Mouse (Mus musculus): ENCODE measurements around the gene Klhdc9. TPM values are rescaled to one million over a fixed set of nuclear protein-coding genes. Genes with fewer than 3 reads are reported as not detected.
A peak's percentile ranks its signal among the peaks of the same experiment; 100 is the strongest.

The Klhdc9 gene
- total and polyA plus RNA-seq, 2 experiments from 2014 or later: 5.0 to 6.9 TPM

DNA sequence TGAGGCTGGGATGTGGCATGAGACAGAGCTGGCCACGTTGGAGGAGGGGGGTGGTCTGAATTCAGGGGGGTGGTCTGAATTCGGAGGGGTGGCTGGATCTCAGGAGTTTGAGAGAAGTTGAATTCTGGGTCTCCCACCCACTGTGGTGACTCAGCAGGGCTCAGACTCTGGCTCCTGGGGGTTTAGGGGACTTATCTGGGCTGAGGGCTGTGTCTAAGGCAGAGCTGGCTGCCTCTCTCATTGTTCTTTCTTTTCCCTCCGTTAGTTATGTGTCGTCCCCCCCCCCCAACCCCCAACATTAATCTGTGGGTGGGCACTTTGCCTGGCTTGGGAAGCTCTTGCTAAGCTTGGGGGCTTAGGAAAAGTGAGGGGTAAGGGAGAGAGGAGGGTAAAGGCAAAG is 13.3 kb upstream of the Klhdc9 start:
- Histone ChIP-seq H3K4me2 (ENCODE audit: low read depth) (no peak overlapping the region), H3K36me3 (ENCODE audit: insufficient read depth) (no peaks in the 10 kb centered on the region), H3K9me3 (ENCODE audit: low read length) (no peaks in the 10 kb centered on the region), H3K27ac (ENCODE audit: low read depth, low read length) (no peak overlapping the region), H3K9ac (no peak overlapping the region), H3K4me3 (ENCODE audit: low read depth, low read length) (no peak overlapping the region), H3K4me1 (ENCODE audit: insufficient read depth) (no peaks in the 10 kb centered on the region), H3K27me3 (ENCODE audit: insufficient read depth, low read length) (no peaks in the 10 kb centered on the region)
- no peak for TF ChIP-seq CTCF (IDR thresholded peaks at IDR 0.05; ENCODE audit: low read depth)
- WGBS: 0% methylated on average over 3 of the region's 4 CpGs
- DNase-seq (no peak), ATAC-seq (no peak)

DNA sequence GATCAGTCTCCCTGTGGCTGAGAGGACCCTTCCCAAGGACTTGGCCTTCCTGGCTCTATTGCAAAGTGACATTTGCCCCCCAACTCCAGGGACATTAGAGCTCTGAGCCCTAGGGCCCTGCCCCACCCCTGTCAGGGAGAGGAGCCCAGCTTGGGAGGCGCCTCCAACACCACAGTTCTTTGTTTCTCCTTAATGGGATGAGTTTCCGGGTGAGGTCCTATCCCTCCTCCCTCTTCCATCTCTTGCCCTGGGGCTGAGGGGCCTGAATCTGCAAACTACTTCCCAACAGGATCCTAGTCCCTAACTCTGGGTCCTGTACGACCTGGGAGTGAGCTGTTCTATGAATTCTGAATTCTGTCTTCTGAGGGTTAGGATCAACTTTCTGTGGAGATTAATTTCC is 12.3 kb upstream of the Klhdc9 start:
- Histone ChIP-seq H3K4me2 (ENCODE audit: low read depth) (no peak overlapping the region), H3K4me3 (ENCODE audit: low read depth, low read length) (no peak overlapping the region), H3K9me3 (ENCODE audit: low read length) (no peaks in the 10 kb centered on the region), H3K27me3 (ENCODE audit: insufficient read depth, low read length) (no peaks in the 10 kb centered on the region), H3K4me1 (ENCODE audit: insufficient read depth) (no peaks in the 10 kb centered on the region), H3K27ac (ENCODE audit: low read depth, low read length) (no peak overlapping the region), H3K36me3 (ENCODE audit: insufficient read depth) (no peaks in the 10 kb centered on the region), H3K9ac (no peak overlapping the region)
- DNase-seq: no peak
- TF ChIP-seq CTCF (IDR thresholded peaks at IDR 0.05; ENCODE audit: low read depth): no peak
- 48% methylated on average over 3 of the region's 3 CpGs for WGBS
- ATAC-seq: no peak

DNA sequence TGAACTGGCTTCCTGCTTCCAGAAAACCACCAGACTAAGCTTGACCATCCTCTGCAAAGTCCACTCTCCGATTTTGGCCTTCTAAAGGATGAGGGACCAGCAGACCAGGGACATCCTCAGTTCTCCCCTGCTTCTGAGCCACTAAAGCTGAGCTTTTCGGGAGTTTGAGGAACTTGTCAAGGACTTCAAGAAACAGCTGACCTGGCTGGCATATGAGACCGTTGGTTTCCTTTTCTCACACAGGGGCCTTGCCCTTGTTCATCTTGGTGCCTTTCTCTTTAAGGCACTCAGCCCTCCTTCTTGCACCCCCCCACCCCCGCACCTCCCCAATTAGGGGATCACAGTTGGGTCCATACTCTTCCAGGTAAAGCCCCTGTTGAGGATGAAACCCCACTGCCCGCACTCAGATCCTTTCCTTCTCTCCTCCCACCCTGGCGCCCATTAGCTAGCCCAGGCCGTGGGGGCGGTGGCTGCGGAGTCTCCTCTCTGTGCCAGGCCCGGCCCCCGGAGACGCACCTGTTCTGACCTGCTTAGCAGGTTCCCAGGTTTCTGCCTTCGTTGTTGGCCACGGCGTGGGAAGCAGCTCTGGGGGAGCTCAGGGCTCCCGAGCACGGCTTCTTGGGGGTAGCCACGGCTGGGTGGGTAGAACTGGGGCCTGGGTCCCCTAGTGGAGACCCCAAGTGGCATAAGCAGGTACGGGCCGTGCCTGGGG is 9.4 kb upstream of the Klhdc9 start, which contains the start of gene Nectin4:
Gene Nectin4, plus strand, starts transcription at position 255 of the 712 bp plus-strand sequence.
- Histone ChIP-seq H3K27me3 (ENCODE audit: insufficient read depth, low read length) (no peaks in the 10 kb centered on the region), H3K36me3 (ENCODE audit: insufficient read depth) (no peaks in the 10 kb centered on the region), H3K4me3 (ENCODE audit: low read depth, low read length) (no peak within 1 kb of the TSS), H3K4me1 (ENCODE audit: insufficient read depth) (no peaks in the 10 kb centered on the region), H3K9ac (no peak within 1 kb of the TSS), H3K4me2 (ENCODE audit: low read depth) (no peak within 1 kb of the TSS), H3K9me3 (ENCODE audit: low read length) (no peaks in the 10 kb centered on the region), H3K27ac (ENCODE audit: low read depth, low read length) (no peak within 1 kb of the TSS)
- no peak for ATAC-seq
- no peak for DNase-seq
- no peak for TF ChIP-seq CTCF (IDR thresholded peaks at IDR 0.05; ENCODE audit: low read depth)
- 34% methylated on average over 20 of the region's 20 CpGs for WGBS

DNA sequence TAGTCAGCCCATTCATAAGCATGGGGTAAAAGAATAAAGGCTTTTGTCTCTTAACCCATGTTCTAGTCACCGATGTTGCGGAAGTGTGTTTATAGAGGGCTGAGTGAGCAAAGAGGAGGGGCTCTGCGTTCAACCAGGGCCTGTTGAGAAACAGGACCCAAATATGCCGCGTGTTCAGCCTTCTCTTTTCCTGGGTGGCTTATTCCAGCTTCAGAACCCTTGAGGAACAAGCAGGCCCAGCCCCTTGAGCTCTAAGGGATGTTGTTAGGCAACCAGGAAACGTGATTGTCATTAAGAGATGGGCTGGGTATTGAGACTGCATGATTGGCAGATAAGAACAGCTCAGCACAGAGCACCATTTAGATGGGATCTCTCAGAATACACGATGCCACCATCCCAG is 5.3 kb upstream of the Klhdc9 start:
- Histone ChIP-seq H3K9ac (no peak overlapping the region), H3K9me3 (ENCODE audit: low read length) (no peaks in the 10 kb centered on the region), H3K4me2 (ENCODE audit: low read depth) (no peak overlapping the region), H3K36me3 (ENCODE audit: insufficient read depth) (no peaks in the 10 kb centered on the region), H3K4me1 (ENCODE audit: insufficient read depth) (no peaks in the 10 kb centered on the region), H3K27me3 (ENCODE audit: insufficient read depth, low read length) (no peaks in the 10 kb centered on the region), H3K4me3 (ENCODE audit: low read depth, low read length) (no peak overlapping the region), H3K27ac (ENCODE audit: low read depth, low read length) (no peak overlapping the region)
- TF ChIP-seq CTCF (IDR thresholded peaks at IDR 0.05; ENCODE audit: low read depth): no peak
- peak; percentile 50 for ATAC-seq
- WGBS: 54% methylated on average over 7 of the region's 7 CpGs
- no peak for DNase-seq

DNA sequence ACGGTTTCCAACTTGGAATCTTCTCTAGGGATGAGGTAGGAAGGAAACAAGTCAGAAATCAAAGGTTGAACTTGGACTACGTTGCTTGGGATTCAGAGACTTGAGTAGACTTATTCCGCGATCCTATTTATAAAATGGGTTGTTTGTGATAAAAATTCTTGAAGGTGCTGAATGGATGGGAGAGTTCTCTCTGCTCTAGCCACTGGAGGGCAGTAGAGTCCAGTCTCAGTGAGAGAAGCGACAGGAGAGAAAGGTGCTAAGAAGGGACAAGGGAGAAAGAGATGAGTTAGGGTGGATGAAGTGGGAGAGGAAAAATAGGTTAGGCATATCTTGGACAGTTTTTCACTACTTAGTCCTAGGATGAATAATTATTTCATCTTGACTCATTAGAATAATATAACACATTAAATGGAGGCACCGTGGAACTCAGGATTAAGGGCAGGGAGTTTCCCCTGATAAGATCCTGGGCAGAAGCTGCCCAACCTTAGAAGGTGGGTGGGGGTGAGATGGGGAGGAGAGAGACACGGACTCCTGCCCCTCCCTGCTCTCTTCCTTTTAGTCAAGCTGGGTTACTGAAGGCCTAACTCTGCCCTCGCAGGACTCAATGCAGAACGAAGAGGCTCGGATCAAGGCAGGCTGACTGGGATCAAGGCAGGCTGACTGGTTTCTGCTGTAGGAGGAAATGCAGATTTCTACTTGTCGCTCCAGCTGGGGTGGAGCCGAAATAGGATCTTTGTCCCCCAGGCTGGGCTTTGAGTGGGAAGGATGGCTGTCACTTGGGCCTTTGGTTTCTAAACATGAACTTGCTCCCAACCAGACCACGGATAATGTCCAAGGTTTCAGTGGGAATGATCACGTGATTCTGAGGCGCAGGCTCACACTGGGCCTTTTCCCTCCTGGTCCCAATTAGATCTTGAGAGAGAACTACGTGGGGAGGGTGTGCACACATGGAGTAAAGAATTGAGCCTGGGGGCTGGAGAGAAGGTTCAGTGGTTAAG is 807 bp upstream of the Klhdc9 start:
- no peaks in the 10 kb centered on the region for H3K4me1 ChIP-seq (ENCODE audit: insufficient read depth)
- peak; percentile 76 for ATAC-seq
- H3K9me3 ChIP-seq (ENCODE audit: low read length): no peaks in the 10 kb centered on the region
- peak overlapping the region; percentile 97 for H3K4me2 ChIP-seq (ENCODE audit: low read depth)
- H3K4me3 ChIP-seq (ENCODE audit: low read depth, low read length): peak overlapping the region; percentile 42
- WGBS: 32% methylated on average over 16 of the region's 16 CpGs
- peak overlapping the region; percentile 82 for H3K27ac ChIP-seq (ENCODE audit: low read depth, low read length)
- H3K9ac ChIP-seq: peak overlapping the region; percentile 51
- DNase-seq: peak; percentile 91
- TF ChIP-seq CTCF (IDR thresholded peaks at IDR 0.05; ENCODE audit: low read depth): peak; percentile 88
- peaks cover 20% of the 10 kb centered on the region for H3K36me3 ChIP-seq (ENCODE audit: insufficient read depth)
- H3K27me3 ChIP-seq (ENCODE audit: insufficient read depth, low read length): no peaks in the 10 kb centered on the region

DNA sequence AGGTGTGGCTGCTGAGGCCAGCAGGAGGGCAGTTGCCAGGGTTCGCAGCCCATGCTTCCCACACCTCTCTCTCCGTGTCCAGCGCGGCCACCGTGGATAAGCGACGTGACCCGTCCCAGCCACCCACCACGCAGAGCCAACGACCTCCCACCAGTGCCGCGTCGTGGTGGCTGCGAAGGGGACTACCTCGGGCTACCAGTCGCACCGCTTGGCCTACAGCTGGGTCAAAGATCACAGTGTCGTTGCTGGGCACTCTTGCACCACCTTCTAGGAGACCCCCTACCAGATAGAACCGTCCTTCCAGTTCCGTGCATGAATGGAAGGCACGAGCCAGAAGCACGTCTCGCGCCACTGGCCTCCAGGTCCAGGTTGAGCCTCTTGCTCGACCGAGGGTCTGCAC is 345 bp downstream of the Klhdc9 start:
- peak overlapping the region; percentile 42 for H3K4me3 ChIP-seq (ENCODE audit: low read depth, low read length)
- ATAC-seq (peak; percentile 19), DNase-seq (no peak)
- peaks cover 20% of the 10 kb centered on the region for H3K36me3 ChIP-seq (ENCODE audit: insufficient read depth)
- TF ChIP-seq CTCF (IDR thresholded peaks at IDR 0.05; ENCODE audit: low read depth): no peak
- H3K27me3 ChIP-seq (ENCODE audit: insufficient read depth, low read length): no peaks in the 10 kb centered on the region
- no peaks in the 10 kb centered on the region for H3K4me1 ChIP-seq (ENCODE audit: insufficient read depth)
- H3K9ac ChIP-seq: peak overlapping the region; percentile 51
- peak overlapping the region; percentile 80 for H3K27ac ChIP-seq (ENCODE audit: low read depth, low read length)
- 5% methylated on average over 26 of the region's 26 CpGs for WGBS
- H3K9me3 ChIP-seq (ENCODE audit: low read length): no peaks in the 10 kb centered on the region
- peak overlapping the region; percentile 97 for H3K4me2 ChIP-seq (ENCODE audit: low read depth)

DNA sequence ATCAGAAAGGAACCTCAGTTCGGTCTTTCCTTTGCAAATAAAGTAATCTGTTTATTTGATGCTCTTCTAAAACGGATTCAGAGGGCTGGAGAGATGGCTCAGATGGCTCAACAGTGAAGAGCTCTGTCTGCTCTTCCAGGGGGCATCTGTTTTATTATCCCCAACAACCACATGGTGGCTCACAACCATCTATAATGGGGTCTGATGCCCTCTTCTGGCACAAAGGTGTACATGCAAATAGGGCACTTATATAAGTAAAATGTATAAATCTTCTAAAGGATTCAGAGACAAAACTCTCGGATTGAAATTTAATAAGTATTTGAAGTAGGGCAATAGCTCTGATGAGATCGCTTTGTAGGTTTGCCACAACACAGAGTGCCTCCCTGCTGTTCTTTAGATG is 2.2 kb downstream of the Klhdc9 start:
- peak; percentile 65 for DNase-seq
- Histone ChIP-seq H3K36me3 (ENCODE audit: insufficient read depth) (peaks cover 20% of the 10 kb centered on the region), H3K9me3 (ENCODE audit: low read length) (no peaks in the 10 kb centered on the region), H3K27ac (ENCODE audit: low read depth, low read length) (no peak overlapping the region), H3K4me1 (ENCODE audit: insufficient read depth) (no peaks in the 10 kb centered on the region), H3K4me2 (ENCODE audit: low read depth) (no peak overlapping the region), H3K27me3 (ENCODE audit: insufficient read depth, low read length) (no peaks in the 10 kb centered on the region), H3K9ac (no peak overlapping the region), H3K4me3 (ENCODE audit: low read depth, low read length) (no peak overlapping the region)
- WGBS: 69% methylated on average over 4 of the region's 4 CpGs
- TF ChIP-seq CTCF (IDR thresholded peaks at IDR 0.05; ENCODE audit: low read depth): peak; percentile 83
- no peak for ATAC-seq

All from forebrain, postnatal 0 days (tissue).